Mouse (Mus musculus) forebrain, embryonic 12.5 days (tissue): ENCODE results near the gene Palb2. TPM values are rescaled to one million over a fixed set of nuclear protein-coding genes. Genes with fewer than 3 reads are reported as not detected.

Experiments used
- polyA plus RNA-seq: library from polyadenylated mRNA; unstranded; fragments of >200 nt; fragmentation: Nextera tagmentation; extraction: Ambion mirVana; gene quantifications from 2 replicates; pipeline ENCODE4 v1.2.1, GENCODE M21; 2016

The Palb2 gene
- polyA plus RNA-seq, 1 experiment from 2014 or later, result 22.2 TPM

Other genes with a start within 250 kb of the Palb2 start
- 21.9 and 23.0 TPM in 2 replicates for gene Cog7, start 151.3 kb downstream of the Palb2 start, polyA plus RNA-seq
- 72.5 and 73.7 TPM in 2 replicates for gene Gga2, start 111.8 kb downstream of the Palb2 start, polyA plus RNA-seq
- 78.9 and 83.5 TPM in 2 replicates for gene Ubfd1, start 65.8 kb downstream of the Palb2 start, polyA plus RNA-seq
- 15.0 and 16.1 TPM in 2 replicates for gene Ears2, start 65.7 kb downstream of the Palb2 start, polyA plus RNA-seq
- gene Ndufab1, start 31.1 kb downstream of the Palb2 start, polyA plus RNA-seq, result 572 and 610 TPM in 2 replicates
- gene Dctn5, start 56 bp upstream of the Palb2 start, polyA plus RNA-seq, result 121 and 125 TPM in 2 replicates
- gene Plk1, start 26.5 kb upstream of the Palb2 start, polyA plus RNA-seq, result 158 and 171 TPM in 2 replicates
- gene Ern2, start 53.2 kb upstream of the Palb2 start, polyA plus RNA-seq, result 0.24 and 0.32 TPM in 2 replicates
- 0.29 and 0.67 TPM in 2 replicates for gene Chp2, start 86.5 kb upstream of the Palb2 start, polyA plus RNA-seq
- gene Prkcb, start 155.8 kb upstream of the Palb2 start, polyA plus RNA-seq, result 18.5 and 20.5 TPM in 2 replicates